Mouse (Mus musculus): ENCODE data around the gene Myo15b. TPM values are rescaled to one million over a fixed set of nuclear protein-coding genes. Genes with fewer than 3 reads are reported as not detected.

The Myo15b gene
- total RNA-seq (2023): 1 to 10 TPM; 1.2 to 2.1 TPM

GRCm38 (mm10) chr11:115858354-115858753 is at the start of gene Myo15b:
Myo15b (plus strand) TSS chr11:115858406.

GRCm38 (mm10) chr11:115813507-115814296 is 44.5 kb upstream of the Myo15b start, which contains the start of gene Caskin2:
Caskin2 (minus strand) TSS chr11:115813639.

GRCm38 (mm10) chr11:115814605-115815450 is 43.4 kb upstream of the Myo15b start, which contains the start of gene Tsen54:
Tsen54 (plus strand) TSS chr11:115814724.

GRCm38 (mm10) chr11:115823774-115824740 is 34.1 kb upstream of the Myo15b start, which contains the start of gene Llgl2:
Llgl2 (plus strand) TSS chr11:115824049.

GRCm38 (mm10) chr11:115899486-115900266 is 41.5 kb downstream of the Myo15b start, which contains the start of gene Smim5:
Smim5 (plus strand) TSS chr11:115899966.

GRCm38 (mm10) chr11:115911632-115912376 is 53.6 kb downstream of the Myo15b start, which contains the start of gene Smim6:
Smim6 (plus strand) TSS chr11:115912017.

GRCm38 (mm10) chr11:115933108-115933746 is 75.0 kb downstream of the Myo15b start, which contains the start of the genes Sap30bp and Recql5:
Sap30bp (plus strand) TSS chr11:115933282.
Recql5 (minus strand) TSS chr11:115933477.

Other genes starting within 250 kb of the Myo15b start
- gene Mif4gd, start 245.4 kb upstream of the Myo15b start, total RNA-seq (2023): 10 to 100 TPM; 20.5 to 21.7 TPM
- gene Slc25a19, start 230.1 kb upstream of the Myo15b start, total RNA-seq (2023): 10 to 100 TPM in 1 of 2 experiments, 1 to 10 TPM in 1; 10.0 to 11.4 TPM
- gene Grb2, start 149.8 kb upstream of the Myo15b start, total RNA-seq (2023): 100 to 1,000 TPM; 206 to 211 TPM
- 10 to 100 TPM; 39.2 to 46.9 TPM for gene Tmem94, start 93.0 kb upstream of the Myo15b start, total RNA-seq (2023)
- 1 to 10 TPM; 1.6 to 2.2 TPM for gene Caskin2, start 44.8 kb upstream of the Myo15b start, total RNA-seq (2023)
- gene Tsen54, start 43.7 kb upstream of the Myo15b start, total RNA-seq (2023): 1 to 10 TPM; 4.3 to 6.6 TPM
- 1 to 10 TPM; 2.8 to 3.5 TPM for gene Llgl2, start 34.4 kb upstream of the Myo15b start, total RNA-seq (2023)
- 10 to 100 TPM; 62.1 to 64.5 TPM for gene Smim5, start 41.6 kb downstream of the Myo15b start, total RNA-seq (2023)
- 1 to 10 TPM; 6.0 to 6.3 TPM for gene Smim6, start 53.6 kb downstream of the Myo15b start, total RNA-seq (2023)
- 10 to 100 TPM; 24.2 to 28.0 TPM for gene Sap30bp, start 74.9 kb downstream of the Myo15b start, total RNA-seq (2023)
- 10 to 100 TPM; 26.4 to 28.9 TPM for gene Recql5, start 75.1 kb downstream of the Myo15b start, total RNA-seq (2023)
- under 1 TPM; 0.07 to 0.09 TPM for gene Itgb4, start 116.3 kb downstream of the Myo15b start, total RNA-seq (2023)
- gene Galk1, start 154.3 kb downstream of the Myo15b start, total RNA-seq (2023): 1 to 10 TPM; 7.2 to 7.7 TPM
- gene H3f3b, start 169.6 kb downstream of the Myo15b start, total RNA-seq (2023): 1,000 to 10,000 TPM; 3,921 to 4,178 TPM
- 10 to 100 TPM; 20.9 to 23.4 TPM for gene Unk, start 171.9 kb downstream of the Myo15b start, total RNA-seq (2023)
- 10 to 100 TPM; 87.3 to 94.0 TPM for gene Unc13d, start 219.6 kb downstream of the Myo15b start, total RNA-seq (2023)
- 100 to 1,000 TPM; 124 to 141 TPM for gene Wbp2, start 228.6 kb downstream of the Myo15b start, total RNA-seq (2023)